Mouse (Mus musculus) midbrain, embryonic 16.5 days (tissue): Measurements from ENCODE around the gene Slc12a3. TPM values are rescaled to one million over a fixed set of nuclear protein-coding genes. Genes with fewer than 3 reads are reported as not detected.

Experiments used
- ATAC-seq: fragments of 200-750 bp; cut with Nextera tagmentation; 2 replicates; pipeline ENCODE4 v1.8.0; 2017; ENCODE audit warnings: moderate TSS enrichment
- H3K27ac ChIP-seq: fragments of 300-500 bp; sonication (generic); 2 replicates; pipeline ENCODE4 v1.5.1; 2014; ENCODE audit warnings: mild to moderate bottlenecking, low read length, mixed read lengths
- H3K27me3 ChIP-seq: fragments of 300-500 bp; sonication (generic); 2 replicates; pipeline ENCODE4 v1.6.1; 2014; ENCODE audit warnings: low read depth, low read length, mixed read lengths; ENCODE audit not compliant: control insufficient read depth, insufficient read depth
- H3K36me3 ChIP-seq: fragments of 300-500 bp; sonication (generic); 2 replicates; pipeline ENCODE4 v1.6.1; 2014; ENCODE audit warnings: mild to moderate bottlenecking, low read length, moderate library complexity, mixed read lengths; ENCODE audit not compliant: control insufficient read depth, insufficient read depth
- H3K4me1 ChIP-seq: fragments of 300-500 bp; sonication (generic); 2 replicates; pipeline ENCODE4 v1.6.1; 2014; ENCODE audit warnings: mild to moderate bottlenecking, low read length, mixed read lengths; ENCODE audit not compliant: control insufficient read depth, insufficient read depth
- H3K4me2 ChIP-seq: fragments of 300-500 bp; sonication (generic); 2 replicates; pipeline ENCODE4 v1.6.1; 2014; ENCODE audit warnings: mild to moderate bottlenecking, low read length, mixed read lengths
- H3K4me3 ChIP-seq: fragments of 300-500 bp; sonication (generic); 2 replicates; pipeline ENCODE4 v1.5.1; 2014; ENCODE audit warnings: low read depth, mild to moderate bottlenecking, low read length, moderate library complexity, mixed read lengths
- H3K9ac ChIP-seq: fragments of 300-500 bp; sonication (generic); 2 replicates; pipeline ENCODE4 v1.6.1; 2014; ENCODE audit warnings: low read depth, low read length, mixed read lengths
- H3K9me3 ChIP-seq: fragments of 300-500 bp; sonication (generic); replicated peaks from 2 replicates; pipeline ENCODE4 v1.6.1; 2014; ENCODE audit warnings: mild to moderate bottlenecking, low read length, mixed read lengths; ENCODE audit not compliant: control insufficient read depth, poor library complexity, severe bottlenecking
- WGBS: fragments of 180-500 bp; shearing (Covaris S2); extraction: QIAGEN DNeasy Blood & Tissue Kit; methylation state at CpG from one replicate; pipeline ENCODE4 v1.1.7; 2014; 5-methylcytosine and 5-hydroxymethylcytosine counted together
- polyA plus RNA-seq: library from polyadenylated mRNA; unstranded; fragments of >200 nt; fragmentation: Nextera tagmentation; extraction: Ambion mirVana; gene quantifications from 2 replicates; pipeline ENCODE4 v1.2.1, GENCODE M21; 2015

Gene Slc12a3
- polyA plus RNA-seq, 1 experiment from 2014 or later = not detected

GRCm38 (mm10) chr8:94342691-94343090 is 13.7 kb downstream of the Slc12a3 start:
- Histone ChIP-seq H3K4me1 (no peaks in the 10 kb centered on the region), H3K27me3 (no peaks in the 10 kb centered on the region), H3K36me3 (no peaks in the 10 kb centered on the region), H3K4me3 (no peak overlapping the region), H3K4me2 (no peak overlapping the region), H3K9me3 (no peaks in the 10 kb centered on the region), H3K9ac (no peak overlapping the region), H3K27ac (no peak overlapping the region)
- ATAC-seq = no peak
- 90% methylated on average over 10 of the region's 10 CpGs for WGBS

GRCm38 (mm10) chr8:94343290-94343689 is 14.3 kb downstream of the Slc12a3 start:
- no peak overlapping the region for H3K27ac ChIP-seq
- 15% methylated on average over 6 of the region's 6 CpGs for WGBS
- H3K9me3 ChIP-seq = no peaks in the 10 kb centered on the region
- ATAC-seq = no peak
- H3K27me3 ChIP-seq = no peaks in the 10 kb centered on the region
- no peaks in the 10 kb centered on the region for H3K36me3 ChIP-seq
- H3K4me1 ChIP-seq = no peaks in the 10 kb centered on the region
- no peak overlapping the region for H3K4me2 ChIP-seq
- H3K4me3 ChIP-seq = no peak overlapping the region
- no peak overlapping the region for H3K9ac ChIP-seq

GRCm38 (mm10) chr8:94343778-94344320 is 14.8 kb downstream of the Slc12a3 start:
- Histone ChIP-seq H3K4me1 (no peaks in the 10 kb centered on the region), H3K27me3 (no peaks in the 10 kb centered on the region), H3K9ac (no peak overlapping the region), H3K4me3 (no peak overlapping the region), H3K36me3 (no peaks in the 10 kb centered on the region), H3K27ac (no peak overlapping the region), H3K9me3 (no peaks in the 10 kb centered on the region), H3K4me2 (no peak overlapping the region)
- WGBS = 89% methylated on average over 11 of the region's 11 CpGs
- no peak for ATAC-seq

- H3K4me1 ChIP-seq = no peaks in the 10 kb centered on the region
- no peaks in the 10 kb centered on the region for H3K9me3 ChIP-seq
- no peak overlapping the region for H3K9ac ChIP-seq
- WGBS = 91% methylated on average over 4 of the region's 4 CpGs
- no peak for ATAC-seq
- no peak overlapping the region for H3K4me2 ChIP-seq
- no peak overlapping the region for H3K27ac ChIP-seq
- no peaks in the 10 kb centered on the region for H3K27me3 ChIP-seq
- H3K36me3 ChIP-seq = no peaks in the 10 kb centered on the region
- H3K4me3 ChIP-seq = no peak overlapping the region
These were observed 16.7 kb downstream of the Slc12a3 start for GRCm38 (mm10) chr8:94345657-94346056.

GRCm38 (mm10) chr8:94346264-94346663 is 17.3 kb downstream of the Slc12a3 start:
- Histone ChIP-seq H3K9ac (no peak overlapping the region), H3K4me2 (no peak overlapping the region), H3K4me3 (no peak overlapping the region), H3K27me3 (no peaks in the 10 kb centered on the region), H3K27ac (no peak overlapping the region), H3K36me3 (no peaks in the 10 kb centered on the region), H3K9me3 (no peaks in the 10 kb centered on the region), H3K4me1 (no peaks in the 10 kb centered on the region)
- 91% methylated on average over 13 of the region's 13 CpGs for WGBS
- ATAC-seq = no peak

GRCm38 (mm10) chr8:94348425-94348824 is 19.4 kb downstream of the Slc12a3 start:
- no peak for ATAC-seq
- 76% methylated on average over 9 of the region's 9 CpGs for WGBS
- Histone ChIP-seq H3K4me3 (no peak overlapping the region), H3K27ac (no peak overlapping the region), H3K36me3 (no peaks in the 10 kb centered on the region), H3K9ac (no peak overlapping the region), H3K4me2 (no peak overlapping the region), H3K9me3 (no peaks in the 10 kb centered on the region), H3K4me1 (no peaks in the 10 kb centered on the region), H3K27me3 (no peaks in the 10 kb centered on the region)

- 0 out of 2 replicates have a peak, but pooled peaks cover 2% of the 10 kb centered on the region for H3K4me1 ChIP-seq
- no peak overlapping the region for H3K9ac ChIP-seq
- no peak overlapping the region for H3K4me2 ChIP-seq
- no peak for ATAC-seq
- no peak overlapping the region for H3K4me3 ChIP-seq
- no peaks in the 10 kb centered on the region for H3K27me3 ChIP-seq
- no peak overlapping the region for H3K27ac ChIP-seq
- H3K9me3 ChIP-seq = no peaks in the 10 kb centered on the region
- H3K36me3 ChIP-seq = no peaks in the 10 kb centered on the region
- 95% methylated on average over 7 of the region's 7 CpGs for WGBS
These were observed 25.1 kb downstream of the Slc12a3 start for GRCm38 (mm10) chr8:94354069-94354531.

- no peak for ATAC-seq
- Histone ChIP-seq H3K9ac (no peak overlapping the region), H3K27ac (no peak overlapping the region), H3K27me3 (no peaks in the 10 kb centered on the region), H3K36me3 (no peaks in the 10 kb centered on the region), H3K9me3 (no peaks in the 10 kb centered on the region), H3K4me1 (0 out of 2 replicates have a peak, but pooled peaks cover 2% of the 10 kb centered on the region), H3K4me3 (no peak overlapping the region), H3K4me2 (no peak overlapping the region)
- WGBS = 93% methylated on average over 4 of the region's 4 CpGs
These were observed 25.6 kb downstream of the Slc12a3 start for GRCm38 (mm10) chr8:94354571-94354970.

- Histone ChIP-seq H3K4me2 (no peak overlapping the region), H3K27me3 (no peaks in the 10 kb centered on the region), H3K9ac (no peak overlapping the region), H3K36me3 (no peaks in the 10 kb centered on the region), H3K27ac (no peak overlapping the region), H3K4me3 (no peak overlapping the region), H3K4me1 (0 out of 2 replicates have a peak, but pooled peaks cover 2% of the 10 kb centered on the region), H3K9me3 (no peaks in the 10 kb centered on the region)
- WGBS = 85% methylated on average over 6 of the region's 6 CpGs
- ATAC-seq = no peak
These were observed 28.2 kb downstream of the Slc12a3 start for GRCm38 (mm10) chr8:94357220-94357619.
